Mouse (Mus musculus): ENCODE results near the gene Smarca1.

Smarca1 gene
- long read RNA-seq, experiment 1, full-length matches to known transcripts, result 2 of 19 reads
- long read RNA-seq, experiment 1, partial matches to known transcripts, result 11 of 19 reads
- long read RNA-seq, experiment 1, other reads (novel, unspliced or antisense), result 6 of 19 reads
- long read RNA-seq, experiment 2, full-length matches to known transcripts, result 1 of 45 reads
- long read RNA-seq, experiment 2, partial matches to known transcripts, result 36 of 45 reads
- long read RNA-seq, experiment 2, other reads (novel, unspliced or antisense), result 8 of 45 reads

DNA sequence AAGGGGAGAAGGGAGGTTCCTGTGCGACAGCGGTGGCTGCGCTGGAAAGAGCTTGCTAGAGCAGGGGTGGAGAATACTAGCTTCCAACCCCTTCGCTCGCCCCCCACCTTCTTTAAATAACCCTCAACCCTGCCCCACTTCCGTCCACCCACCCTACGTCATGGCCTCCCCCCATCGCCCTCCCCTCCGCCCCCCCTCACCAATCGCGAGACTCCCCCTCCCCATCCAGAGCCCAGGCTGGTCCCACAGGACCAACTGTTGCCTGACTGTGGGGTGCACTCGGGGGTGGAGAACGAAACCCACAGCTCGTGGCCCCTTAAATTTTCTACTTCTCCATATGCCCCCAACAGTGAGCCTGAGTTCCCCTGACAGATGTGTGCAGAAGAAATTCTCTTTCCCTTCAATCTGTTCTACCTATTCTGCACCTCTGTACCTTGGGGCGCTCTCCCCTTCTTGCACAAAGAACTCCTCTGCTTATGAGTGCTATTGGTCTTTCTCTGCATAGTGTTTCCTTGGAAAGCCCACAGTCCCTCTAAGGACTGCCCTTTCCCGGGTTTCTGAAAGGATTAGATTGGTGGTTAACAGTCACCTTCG lies at the start of gene Smarca1:
TSS of gene Smarca1 (minus strand) at position 544 of the 594 bp plus-strand sequence.
- intact Hi-C loops (cut with DNase I), result loop anchor here (10.0 kb wide), 1 partner anchor 188 kb away; no protein-coding TSS in a partner anchor

DNA sequence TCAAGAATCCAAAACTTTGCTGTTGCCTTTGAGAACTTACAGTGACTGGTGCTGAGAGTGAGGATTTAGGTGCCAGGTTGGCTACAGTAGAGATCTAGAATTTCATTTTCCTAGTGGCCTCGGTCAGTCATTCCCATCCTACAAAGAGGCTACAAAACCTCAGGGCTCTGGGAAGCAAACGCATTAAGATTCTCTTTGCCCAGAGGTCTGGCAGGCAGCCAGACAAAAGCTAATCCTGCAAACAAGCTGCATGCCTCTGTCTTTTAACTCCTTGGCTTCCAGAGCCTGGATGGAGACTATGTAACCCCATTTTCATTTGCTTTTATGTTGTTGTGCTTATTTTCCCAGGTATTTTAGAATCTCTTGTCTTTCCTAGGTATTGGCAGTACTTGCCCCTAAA lies 45.0 kb upstream of the Smarca1 start:
- intact Hi-C loops (cut with DNase I), result no loop called here

DNA sequence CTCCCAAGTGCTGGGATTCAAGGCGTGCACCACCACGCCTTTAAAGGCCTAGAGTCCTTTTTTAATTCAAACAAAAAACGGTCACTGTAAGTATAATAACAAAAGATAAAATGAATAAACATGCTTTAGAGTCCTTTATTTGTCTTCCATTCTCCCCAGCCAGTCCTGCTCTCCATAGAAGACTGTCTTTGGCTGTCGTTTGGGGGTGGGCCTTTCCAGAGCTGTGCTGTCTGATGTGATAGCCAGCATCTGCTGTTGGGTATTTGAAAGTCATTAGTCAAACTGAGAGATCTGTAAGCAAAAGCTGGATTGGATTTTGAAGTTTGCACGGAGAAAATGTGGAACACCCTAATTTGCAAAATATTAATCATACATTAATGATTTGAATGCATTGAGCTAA lies 44.1 kb upstream of the Smarca1 start:
- intact Hi-C loops (cut with DNase I), result no loop called here

DNA sequence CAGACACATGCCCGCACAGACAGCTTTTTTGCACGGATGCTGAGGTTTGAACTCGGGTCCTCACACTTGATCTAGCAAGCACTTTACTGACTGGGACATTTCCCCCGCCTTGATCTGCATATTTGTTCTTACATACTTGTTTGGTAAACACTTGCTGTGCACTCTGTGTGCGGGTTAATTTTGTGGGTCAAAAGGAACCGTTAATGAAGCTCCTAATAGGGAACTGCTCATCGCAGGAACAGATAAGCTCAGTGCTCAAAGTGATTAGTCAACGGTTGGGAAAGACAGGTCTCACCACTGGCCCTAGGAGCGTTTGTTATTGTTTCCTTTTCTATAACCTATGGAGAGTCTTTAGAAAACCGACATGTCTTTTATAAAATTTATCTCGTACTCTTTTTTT lies 41.6 kb upstream of the Smarca1 start:
- intact Hi-C loops (cut with DNase I), result no loop called here

DNA sequence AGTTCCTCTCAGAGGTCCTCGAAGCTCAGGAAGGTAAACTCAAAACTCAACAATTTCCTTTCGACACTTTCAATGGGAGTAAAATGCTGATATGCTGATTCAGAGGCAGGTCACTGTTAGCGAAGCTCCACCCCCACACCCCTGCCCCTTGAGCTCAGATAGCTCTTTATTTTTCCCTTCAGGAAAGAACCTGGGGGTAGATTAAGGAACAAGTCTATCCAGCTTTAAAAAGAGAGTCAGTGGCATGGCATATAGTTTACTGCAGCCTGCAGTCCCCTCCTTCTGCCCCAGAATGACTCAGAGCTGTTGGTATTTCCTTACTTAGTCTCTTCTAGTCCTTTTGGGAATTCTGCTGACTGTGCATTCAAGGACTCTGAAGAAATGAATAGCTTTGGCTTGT lies 37.7 kb upstream of the Smarca1 start:
- intact Hi-C loops (cut with DNase I), result no loop called here

DNA sequence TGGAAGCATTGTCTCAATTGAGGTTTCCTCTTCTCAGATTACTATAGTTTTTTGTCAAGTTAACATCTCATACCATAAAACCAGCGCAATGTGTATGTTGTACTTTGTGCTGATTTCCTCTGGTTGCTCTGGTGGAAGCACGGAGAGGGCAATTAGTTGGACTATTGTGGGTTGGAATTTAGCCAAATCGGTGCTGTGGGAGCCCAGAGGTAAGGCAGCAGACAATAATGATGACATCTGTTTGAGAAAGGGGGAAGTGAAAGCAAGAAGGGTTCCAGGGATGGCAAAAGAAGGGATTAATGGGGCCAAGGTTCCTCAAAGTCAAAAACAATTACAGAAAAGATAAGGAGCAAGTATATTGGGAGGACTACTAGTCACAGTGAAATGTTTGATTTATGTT lies 35.2 kb upstream of the Smarca1 start:
- intact Hi-C loops (cut with DNase I), result no loop called here

DNA sequence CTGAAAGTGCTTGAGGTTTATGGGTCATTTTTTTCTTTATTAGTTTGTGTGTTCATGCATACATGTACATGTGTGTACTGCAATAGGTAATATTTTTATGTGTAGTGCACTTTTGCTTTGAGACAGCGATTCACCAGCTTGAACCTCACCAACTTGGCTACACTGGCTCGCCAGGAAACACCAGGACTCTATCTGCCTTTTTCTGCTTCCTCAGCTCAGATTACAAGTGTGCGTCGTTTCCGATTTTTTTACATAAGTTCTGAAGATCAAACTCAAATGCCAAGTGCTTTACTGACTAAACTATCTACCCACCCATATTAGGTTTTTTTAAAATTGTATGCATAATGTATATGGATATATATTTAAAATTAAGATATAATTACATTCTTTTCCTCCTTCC lies 27.8 kb upstream of the Smarca1 start:
- intact Hi-C loops (cut with DNase I), result no loop called here

DNA sequence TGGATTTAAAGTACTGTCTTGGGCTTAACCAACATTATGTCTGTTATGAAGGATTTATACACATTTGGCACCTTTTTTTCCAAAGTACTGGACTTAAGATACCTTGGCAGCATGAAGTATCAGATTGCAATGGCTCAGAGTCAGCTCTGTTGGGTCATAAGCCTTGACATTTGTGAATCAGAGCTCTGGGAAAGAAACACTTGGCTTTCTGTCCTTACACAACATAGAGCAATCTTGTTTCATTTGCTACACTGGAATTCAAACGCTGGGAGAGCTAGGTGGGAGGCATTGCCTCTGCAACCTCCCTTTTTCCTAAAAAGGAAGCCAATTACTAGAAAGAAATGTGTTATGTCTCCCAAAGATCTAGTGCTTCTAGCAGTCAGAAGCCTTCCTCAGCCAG lies 24.1 kb upstream of the Smarca1 start:
- intact Hi-C loops (cut with DNase I), result no loop called here

DNA sequence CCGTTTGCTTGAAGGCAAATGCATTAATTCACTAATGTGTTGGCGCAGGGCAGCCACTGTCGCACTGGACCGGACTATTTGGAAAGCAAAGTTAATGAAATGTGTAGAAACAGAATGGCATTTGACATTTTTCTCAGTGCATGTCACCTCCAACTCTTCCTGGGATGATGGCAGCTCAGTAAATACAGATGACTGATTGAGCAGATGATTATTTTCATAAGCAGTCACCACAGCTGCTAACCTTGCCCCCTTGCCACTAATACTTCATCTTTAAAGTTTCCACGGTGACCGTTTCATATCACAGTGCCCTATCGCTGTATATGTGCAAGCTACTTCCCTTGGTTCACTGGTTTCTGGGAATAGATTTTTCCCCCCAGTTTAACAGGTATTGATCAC lies 20.8 kb upstream of the Smarca1 start:
- intact Hi-C loops (cut with DNase I), result no loop called here

DNA sequence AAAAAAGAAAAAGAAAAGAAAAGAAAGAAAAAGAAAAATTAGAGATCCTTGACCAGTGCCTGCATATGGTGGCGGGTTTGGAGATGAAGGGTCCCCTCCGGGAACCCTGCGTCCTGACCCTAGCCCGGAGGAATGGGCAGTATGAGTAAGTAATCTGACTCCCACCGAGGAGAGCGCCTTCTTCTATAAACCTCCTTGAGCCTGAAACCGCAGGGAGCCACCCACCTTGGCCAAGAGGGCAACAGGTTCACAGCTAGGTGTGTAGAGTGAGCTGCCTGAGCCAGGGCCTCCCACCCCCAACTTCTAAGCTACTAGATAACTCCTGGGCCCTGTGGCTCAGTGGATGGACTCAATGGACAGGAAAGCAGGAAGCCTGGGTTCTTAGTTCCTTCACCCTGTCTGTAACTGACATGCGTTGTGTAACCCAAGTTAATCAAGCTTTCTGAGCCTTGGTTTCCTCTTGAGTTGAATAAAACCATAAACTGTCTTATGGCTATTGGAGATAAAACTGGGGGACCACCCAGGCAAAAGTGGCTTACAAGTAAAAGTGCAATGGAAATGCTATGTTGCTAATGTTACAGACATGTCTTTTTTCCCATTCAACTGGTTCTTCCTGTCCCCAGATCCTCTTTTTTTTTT lies 20.2 kb upstream of the Smarca1 start:
- intact Hi-C loops (cut with DNase I), result no loop called here

DNA sequence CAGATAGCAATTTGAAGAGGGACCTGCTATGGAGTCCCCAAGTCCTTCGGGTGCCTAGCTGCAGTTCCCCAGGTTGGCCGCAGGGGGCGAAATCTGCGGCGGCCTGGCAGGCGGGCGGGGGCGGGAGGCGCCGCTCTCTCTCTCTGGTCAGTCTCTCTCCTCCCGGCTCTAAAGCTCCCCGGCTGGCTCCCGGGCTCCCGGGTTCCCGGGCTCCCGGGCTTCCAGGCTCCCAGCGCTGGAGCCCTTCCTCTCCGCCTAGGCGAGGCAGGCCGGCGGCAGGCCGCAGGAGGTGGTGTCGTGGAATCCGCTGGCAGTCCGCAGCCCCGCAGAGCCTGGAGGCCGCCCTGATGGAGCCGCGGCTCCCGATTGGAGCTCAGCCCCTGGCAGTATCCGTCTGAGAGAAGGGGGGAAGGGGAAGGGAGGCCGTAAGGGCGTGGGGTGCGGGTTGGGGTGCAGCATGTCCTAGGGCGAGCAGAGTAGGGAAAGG lies 19.6 kb upstream of the Smarca1 start, which contains the start of gene Ocrl:
TSS of gene Ocrl (plus strand) at position 82 of the 487 bp plus-strand sequence.
- intact Hi-C loops (cut with DNase I), result no loop called here

DNA sequence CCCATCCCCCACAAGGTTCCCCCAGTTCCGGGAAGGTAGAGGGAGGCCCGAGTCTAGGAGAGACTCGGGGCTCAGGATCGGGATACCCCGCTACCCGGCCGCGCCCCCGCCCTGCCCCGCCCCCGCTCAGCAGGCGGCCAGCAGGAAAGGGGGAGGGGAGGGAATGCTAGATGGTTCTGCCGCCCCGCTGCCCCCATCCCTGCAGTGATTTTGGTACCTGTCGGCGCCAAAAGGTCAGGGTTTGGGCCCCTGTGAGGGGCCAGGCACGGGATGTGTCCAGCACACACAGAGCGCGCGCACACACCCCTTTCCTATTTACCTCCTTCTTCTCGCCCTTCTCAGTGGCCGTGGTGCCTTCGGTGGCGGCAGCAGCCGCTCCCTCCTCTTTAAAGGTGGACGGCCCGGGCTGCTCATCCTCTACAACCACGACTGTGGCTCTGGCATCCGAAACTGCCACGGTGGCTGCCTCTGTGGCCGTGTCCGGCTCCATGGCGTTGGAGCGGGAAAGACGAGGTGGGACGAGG lies 805 bp downstream of the Smarca1 start:
- intact Hi-C loops (cut with DNase I), result loop anchor here (10.0 kb wide), 1 partner anchor 187 kb away; no protein-coding TSS in a partner anchor

DNA sequence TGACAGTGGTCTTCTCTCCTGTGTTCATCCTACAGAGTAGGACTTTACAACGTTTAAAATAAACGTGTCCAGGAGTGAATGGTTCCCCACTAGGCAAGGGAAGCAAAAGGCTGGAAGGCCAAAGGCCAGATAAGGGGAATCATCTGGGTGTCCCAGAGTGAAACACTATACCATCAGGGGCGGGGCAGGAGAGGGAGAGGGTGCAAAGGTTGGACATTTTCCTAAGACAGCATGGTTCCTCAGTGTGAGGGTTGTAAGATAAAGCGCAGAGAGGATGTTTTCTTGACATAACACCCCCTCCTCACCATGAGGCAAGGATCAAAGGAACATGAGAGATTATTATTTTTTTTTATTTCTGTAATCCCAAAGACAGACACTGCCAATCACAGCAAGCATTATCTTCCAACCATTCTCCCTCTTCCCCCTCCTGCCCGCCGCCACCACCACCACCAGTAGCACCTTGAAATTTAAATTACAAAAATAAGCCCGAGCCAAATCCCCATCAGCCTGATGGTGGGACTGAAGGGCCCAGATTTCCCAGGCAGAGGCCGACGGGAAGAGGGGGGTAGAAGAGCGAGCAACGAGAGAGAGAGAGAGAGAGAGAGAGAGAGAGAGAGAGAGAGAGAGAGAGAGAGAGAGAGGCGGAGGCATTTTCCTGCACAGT lies 1.4 kb downstream of the Smarca1 start:
- intact Hi-C loops (cut with DNase I), result loop anchor here (10.0 kb wide), 1 partner anchor 187 kb away; no protein-coding TSS in a partner anchor

DNA sequence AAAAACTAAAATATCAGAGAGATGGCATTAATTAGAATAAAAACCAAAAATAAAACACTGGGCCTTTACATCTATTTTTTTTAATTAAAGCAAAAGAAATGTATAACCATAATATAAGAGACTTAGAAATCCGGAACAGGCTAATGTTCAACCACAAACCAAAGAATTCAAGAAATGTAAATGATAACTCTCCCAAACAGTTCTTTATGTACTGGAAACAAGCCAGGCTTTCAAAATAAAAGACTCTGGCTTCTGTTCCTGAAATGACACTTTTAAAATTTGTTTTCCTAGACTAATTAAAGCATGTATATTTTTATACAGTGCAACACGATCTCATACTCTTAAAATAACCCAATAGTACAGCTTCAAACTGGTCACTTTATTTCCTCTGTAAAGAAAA lies 5.4 kb downstream of the Smarca1 start:
- intact Hi-C loops (cut with DNase I), result no loop called here

DNA sequence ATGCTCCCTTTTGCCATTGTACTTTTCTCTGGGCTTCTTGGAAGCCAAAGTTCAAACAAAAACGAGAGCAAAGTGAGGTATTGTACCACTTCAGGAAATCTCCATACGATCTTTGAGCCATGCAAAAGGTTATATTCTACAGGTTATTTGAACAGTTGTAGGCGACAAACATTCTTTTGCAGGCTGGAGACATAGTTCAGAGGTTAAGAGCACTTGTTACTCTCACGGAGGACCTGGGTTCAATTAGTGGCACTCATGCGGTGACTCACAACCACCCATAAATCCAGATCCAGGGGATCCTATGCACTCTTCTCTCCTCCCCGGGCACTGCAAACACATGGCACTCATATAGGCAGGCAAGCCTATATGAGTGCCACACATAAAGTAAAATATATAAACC lies 10.0 kb downstream of the Smarca1 start:
- intact Hi-C loops (cut with DNase I), result no loop called here

DNA sequence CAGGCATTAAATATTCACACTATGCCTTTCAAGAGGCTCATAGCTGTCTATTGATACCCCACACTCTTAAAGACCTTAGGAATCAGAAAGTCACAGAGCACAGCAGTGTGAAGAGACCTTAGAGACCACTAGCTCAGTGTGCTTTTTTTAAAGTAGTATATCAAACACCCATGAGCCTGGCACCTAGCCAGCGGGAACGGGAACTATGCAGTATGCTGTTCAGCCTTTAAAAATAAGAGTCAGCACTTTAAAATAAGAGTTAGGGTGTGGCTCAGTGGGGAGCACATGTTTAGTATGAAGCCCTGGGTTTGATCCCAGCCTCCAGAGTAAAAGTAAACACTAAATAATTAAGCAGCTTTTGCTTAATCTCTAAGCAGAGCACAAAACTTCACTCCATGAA lies 12.7 kb downstream of the Smarca1 start:
- intact Hi-C loops (cut with DNase I), result no loop called here

DNA sequence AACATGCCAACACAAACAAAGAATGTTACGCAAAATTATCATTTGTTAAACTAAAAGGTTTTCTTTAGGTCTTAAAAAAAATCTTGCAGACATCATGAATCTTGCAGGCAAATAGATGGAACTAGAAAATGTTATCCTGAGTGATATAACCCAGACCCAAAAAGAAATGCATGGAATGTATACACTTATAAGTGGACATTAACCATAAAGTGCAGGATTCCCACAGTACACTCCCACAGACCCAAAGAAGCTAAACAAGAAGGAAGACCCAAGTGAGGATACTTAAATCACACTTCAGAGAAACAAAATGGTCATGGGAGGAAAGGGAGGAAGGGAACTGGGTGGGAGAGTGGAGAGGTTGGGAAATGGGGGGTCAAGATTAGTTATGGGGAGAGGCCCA lies 34.2 kb downstream of the Smarca1 start:
- intact Hi-C loops (cut with DNase I), result no loop called here

DNA sequence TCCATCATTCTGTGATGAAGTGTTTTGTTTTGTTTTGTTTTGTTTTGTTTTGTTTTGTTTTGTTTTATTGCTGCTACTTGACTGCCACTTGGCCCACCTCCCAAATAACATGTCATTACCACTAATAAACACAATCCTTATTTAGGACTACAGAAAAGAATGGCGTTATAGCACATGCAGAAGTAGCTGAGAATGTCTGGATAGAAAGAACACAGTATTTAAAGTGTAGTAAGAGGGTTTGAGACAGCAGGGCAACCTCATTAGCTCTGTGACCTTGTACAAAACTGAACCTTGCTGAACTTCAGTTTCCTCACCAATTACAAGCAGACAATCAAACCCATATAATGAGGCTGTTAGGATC lies 57.0 kb downstream of the Smarca1 start:
- intact Hi-C loops (cut with DNase I), result no loop called here

DNA sequence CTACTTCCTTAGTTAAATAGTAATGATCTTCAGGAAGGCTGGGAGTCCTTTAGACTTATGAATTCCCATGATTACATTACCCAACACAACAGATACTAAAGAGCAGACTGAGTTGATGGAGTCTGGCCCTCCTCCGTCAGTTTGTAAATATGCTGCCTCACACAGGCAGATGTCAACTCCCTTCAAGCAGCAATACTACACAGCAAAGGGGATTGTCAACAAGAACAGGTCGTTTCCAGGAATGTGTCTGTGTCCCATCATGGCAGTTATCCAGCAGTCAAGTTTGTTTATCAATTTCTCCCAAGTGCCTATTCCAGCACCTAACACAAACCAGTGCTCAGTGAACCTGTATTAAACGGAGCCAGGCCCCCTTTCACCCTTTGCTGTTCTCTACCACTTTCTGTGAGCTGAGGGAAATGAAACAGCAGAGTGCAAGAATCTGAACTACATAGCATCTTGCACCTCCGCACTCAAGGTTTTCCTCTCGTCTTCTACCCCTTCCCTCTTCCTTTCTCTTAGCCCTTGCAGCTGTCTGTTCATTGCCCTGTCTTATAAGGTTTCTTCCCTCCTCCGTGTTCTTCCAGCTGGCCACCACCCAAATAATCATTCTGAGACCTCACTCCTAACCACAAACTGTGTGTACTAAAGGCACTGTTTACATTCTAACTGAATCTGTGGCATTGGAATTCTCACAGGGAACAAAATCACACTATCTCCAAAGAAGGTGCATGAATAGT lies 57.5 kb downstream of the Smarca1 start:
- intact Hi-C loops (cut with DNase I), result no loop called here

DNA sequence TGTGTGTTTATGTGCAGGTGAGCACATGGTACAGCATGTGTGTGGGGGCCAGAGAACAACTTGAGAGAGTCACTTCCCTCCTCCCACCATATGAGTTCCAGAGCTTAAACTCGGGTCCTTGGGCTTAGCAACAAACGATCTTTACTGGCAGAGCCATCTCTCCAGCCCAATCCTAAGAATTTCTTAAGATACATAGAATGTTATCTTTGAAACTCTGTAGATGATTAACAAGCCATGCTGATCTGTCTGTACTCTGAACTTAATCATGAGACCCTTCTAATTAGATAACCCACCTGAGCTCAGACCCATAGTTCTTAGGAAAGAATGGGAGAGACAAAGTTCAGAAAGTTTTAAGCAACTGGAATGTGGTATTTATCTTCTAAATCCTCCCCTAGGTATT lies 59.3 kb downstream of the Smarca1 start:
- intact Hi-C loops (cut with DNase I), result no loop called here

DNA sequence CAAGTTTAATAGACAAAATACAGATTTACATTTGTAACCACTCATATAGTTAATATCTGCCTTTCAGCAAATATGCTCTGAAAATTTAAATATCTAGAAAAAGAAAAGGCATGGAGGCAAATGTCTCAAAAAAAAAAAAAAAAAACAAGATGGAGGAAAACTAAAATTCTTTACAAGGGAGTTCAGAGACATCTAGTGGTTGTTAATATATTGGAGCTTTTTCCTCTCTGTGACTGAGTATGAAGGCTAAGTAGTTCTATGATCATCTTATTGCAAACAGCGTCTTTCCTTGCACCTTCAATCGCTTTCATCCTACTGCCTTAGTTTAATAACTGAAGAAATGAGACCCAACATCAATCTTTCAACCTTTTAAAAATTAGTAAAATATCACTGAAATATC lies 72.2 kb downstream of the Smarca1 start:
- intact Hi-C loops (cut with DNase I), result loop anchor here (5.0 kb wide), 1 partner anchor 113 kb away; no protein-coding TSS in a partner anchor

Measured in adrenal gland (tissue).